Mouse (Mus musculus) thymus, adult 2 months (tissue): Measurements from ENCODE around the gene Samd5.

ENCODE experiments used
- CTCF ChIP-seq: fragments of 200-500 bp; IDR thresholded peaks from 2 replicates; pipeline ENCODE4 v1.5.1; 2012; ENCODE audit warnings: mild to moderate bottlenecking, control low read depth, low read length, moderate library complexity, borderline replicate concordance; ENCODE audit not compliant: control insufficient read depth, poor library complexity, insufficient read depth; ENCODE audit errors: extremely low read depth
- POLR2A ChIP-seq: fragments of 200-500 bp; IDR thresholded peaks from 2 replicates; pipeline ENCODE4 v1.6.1; 2012; ENCODE audit warnings: mild to moderate bottlenecking, low read length, control low read depth, moderate library complexity; ENCODE audit not compliant: control insufficient read depth, poor library complexity, insufficient read depth; ENCODE audit errors: extremely low read depth

DNA sequence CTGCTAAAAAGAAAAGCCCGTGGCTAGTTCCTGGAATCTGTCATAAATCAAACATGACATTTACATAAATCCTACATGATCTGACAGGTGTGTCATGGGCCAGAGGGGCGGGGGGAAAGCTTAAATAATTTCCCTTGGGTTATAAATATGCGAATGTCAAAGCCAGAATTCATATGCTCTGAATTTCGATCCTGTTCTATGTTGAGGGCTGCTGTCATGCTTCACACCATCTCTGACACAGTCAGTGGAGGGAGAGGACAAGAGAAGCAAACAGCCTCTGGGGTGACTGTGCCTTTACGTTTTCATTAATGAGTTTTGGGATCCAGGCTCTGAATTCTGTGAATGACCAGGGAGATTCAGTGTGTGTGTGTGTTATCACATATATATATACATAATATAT, 45.0 kb upstream of the Samd5 start:
- TF ChIP-seq CTCF (no peak), POLR2A (no peak)
